Mouse (Mus musculus): ENCODE measurements at regions not wholly inside any gene's neighbourhood (a gene's known extent, or its start where the extent isn't known, plus 50 kb on each side); places are given as distances from the start of the nearest gene placed in this dataset.
A peak's percentile ranks its signal among the peaks of the same experiment; 100 is the strongest.

GRCm38 (mm10) chr3:149623851-149624532 is 633.6 kb upstream of the Adgrl2 start:
- H3K27me3 ChIP-seq (ENCODE audit: control insufficient read depth, insufficient read depth, low read length), result no peaks in the 10 kb centered on the region
- no peak overlapping the region for H3K9ac ChIP-seq (ENCODE audit: low read depth, low read length)
- no peaks in the 10 kb centered on the region for H3K79me2 ChIP-seq (replicated peaks; ENCODE audit: control insufficient read depth, insufficient read depth, low read length)
- no peak overlapping the region for H3K4me3 ChIP-seq
- TF ChIP-seq EP300 (IDR thresholded peaks at IDR 0.05; ENCODE audit: insufficient read depth, low read depth, low read length), result no peak
- no peak for TF ChIP-seq CTCF (IDR thresholded peaks at IDR 0.05)
- TF ChIP-seq POLR2A (IDR thresholded peaks at IDR 0.05; ENCODE audit: insufficient read depth, low read depth, low read length), result no peak
- WGBS, result 42% methylated on average over 4 of the region's 4 CpGs
- no peak for DNase-seq
- no peaks in the 10 kb centered on the region for H3K4me1 ChIP-seq (ENCODE audit: control insufficient read depth, insufficient read depth, low read length)
- H3K27ac ChIP-seq, result no peak overlapping the region
- no peaks in the 10 kb centered on the region for H3K36me3 ChIP-seq (ENCODE audit: control insufficient read depth, insufficient read depth, low read length)
- intact Hi-C loops (cut with DNase I), result no loop called here

- TF ChIP-seq CTCF (IDR thresholded peaks at IDR 0.05), result no peak
- TF ChIP-seq POLR2A (IDR thresholded peaks at IDR 0.05; ENCODE audit: insufficient read depth, low read depth, low read length), result no peak
- TF ChIP-seq EP300 (IDR thresholded peaks at IDR 0.05; ENCODE audit: insufficient read depth, low read depth, low read length), result no peak
- H3K4me3 ChIP-seq, result no peak overlapping the region
- H3K36me3 ChIP-seq (ENCODE audit: control insufficient read depth, insufficient read depth, low read length), result no peaks in the 10 kb centered on the region
- no peak for DNase-seq
- no peak overlapping the region for H3K9ac ChIP-seq (ENCODE audit: low read depth, low read length)
- no peaks in the 10 kb centered on the region for H3K4me1 ChIP-seq (ENCODE audit: control insufficient read depth, insufficient read depth, low read length)
- WGBS, result 61% methylated on average over 5 of the region's 5 CpGs
- H3K27me3 ChIP-seq (ENCODE audit: control insufficient read depth, insufficient read depth, low read length), result no peaks in the 10 kb centered on the region
- H3K79me2 ChIP-seq (replicated peaks; ENCODE audit: control insufficient read depth, insufficient read depth, low read length), result no peaks in the 10 kb centered on the region
- no peak overlapping the region for H3K27ac ChIP-seq
- intact Hi-C loops (cut with DNase I), result no loop called here
Measured at GRCm38 (mm10) chr3:149603865-149604264, 613.5 kb upstream of the Adgrl2 start.

GRCm38 (mm10) chr3:149601276-149601675 is 610.9 kb upstream of the Adgrl2 start:
- Histone ChIP-seq H3K9ac (ENCODE audit: low read depth, low read length) (no peak overlapping the region), H3K4me1 (ENCODE audit: control insufficient read depth, insufficient read depth, low read length) (no peaks in the 10 kb centered on the region), H3K27ac (no peak overlapping the region), H3K36me3 (ENCODE audit: control insufficient read depth, insufficient read depth, low read length) (no peaks in the 10 kb centered on the region), H3K4me3 (no peak overlapping the region), H3K27me3 (ENCODE audit: control insufficient read depth, insufficient read depth, low read length) (no peaks in the 10 kb centered on the region), H3K79me2 (replicated peaks; ENCODE audit: control insufficient read depth, insufficient read depth, low read length) (no peaks in the 10 kb centered on the region)
- intact Hi-C loops (cut with DNase I), result no loop called here
- TF ChIP-seq POLR2A (IDR thresholded peaks at IDR 0.05; ENCODE audit: insufficient read depth, low read depth, low read length), result no peak
- TF ChIP-seq EP300 (IDR thresholded peaks at IDR 0.05; ENCODE audit: insufficient read depth, low read depth, low read length), result no peak
- TF ChIP-seq CTCF (IDR thresholded peaks at IDR 0.05), result no peak
- 68% methylated on average over 5 of the region's 5 CpGs for WGBS
- no peak for DNase-seq

GRCm38 (mm10) chr3:149594470-149594869 is 604.1 kb upstream of the Adgrl2 start:
- H3K27ac ChIP-seq, result no peak overlapping the region
- WGBS, result 51% methylated on average over 4 of the region's 4 CpGs
- no peaks in the 10 kb centered on the region for H3K27me3 ChIP-seq (ENCODE audit: control insufficient read depth, insufficient read depth, low read length)
- no peaks in the 10 kb centered on the region for H3K79me2 ChIP-seq (replicated peaks; ENCODE audit: control insufficient read depth, insufficient read depth, low read length)
- H3K4me3 ChIP-seq, result no peak overlapping the region
- H3K36me3 ChIP-seq (ENCODE audit: control insufficient read depth, insufficient read depth, low read length), result no peaks in the 10 kb centered on the region
- intact Hi-C loops (cut with DNase I), result no loop called here
- H3K9ac ChIP-seq (ENCODE audit: low read depth, low read length), result no peak overlapping the region
- no peak for DNase-seq
- H3K4me1 ChIP-seq (ENCODE audit: control insufficient read depth, insufficient read depth, low read length), result no peaks in the 10 kb centered on the region
- no peak for TF ChIP-seq POLR2A (IDR thresholded peaks at IDR 0.05; ENCODE audit: insufficient read depth, low read depth, low read length)
- no peak for TF ChIP-seq EP300 (IDR thresholded peaks at IDR 0.05; ENCODE audit: insufficient read depth, low read depth, low read length)
- peak; percentile 52 for TF ChIP-seq CTCF (IDR thresholded peaks at IDR 0.05)

- no peak overlapping the region for H3K27ac ChIP-seq
- H3K4me1 ChIP-seq (ENCODE audit: control insufficient read depth, insufficient read depth, low read length), result no peaks in the 10 kb centered on the region
- no peaks in the 10 kb centered on the region for H3K27me3 ChIP-seq (ENCODE audit: control insufficient read depth, insufficient read depth, low read length)
- intact Hi-C loops (cut with DNase I), result no loop called here
- H3K79me2 ChIP-seq (replicated peaks; ENCODE audit: control insufficient read depth, insufficient read depth, low read length), result no peaks in the 10 kb centered on the region
- H3K4me3 ChIP-seq, result no peak overlapping the region
- TF ChIP-seq EP300 (IDR thresholded peaks at IDR 0.05; ENCODE audit: insufficient read depth, low read depth, low read length), result no peak
- TF ChIP-seq POLR2A (IDR thresholded peaks at IDR 0.05; ENCODE audit: insufficient read depth, low read depth, low read length), result no peak
- no peak for TF ChIP-seq CTCF (IDR thresholded peaks at IDR 0.05)
- WGBS, result 70% methylated on average over 2 of the region's 2 CpGs
- H3K36me3 ChIP-seq (ENCODE audit: control insufficient read depth, insufficient read depth, low read length), result no peaks in the 10 kb centered on the region
- no peak overlapping the region for H3K9ac ChIP-seq (ENCODE audit: low read depth, low read length)
- no peak for DNase-seq
Measured at GRCm38 (mm10) chr3:149585769-149586168, 595.4 kb upstream of the Adgrl2 start.

GRCm38 (mm10) chr3:149581141-149581540 is 590.8 kb upstream of the Adgrl2 start:
- H3K4me1 ChIP-seq (ENCODE audit: control insufficient read depth, insufficient read depth, low read length), result no peaks in the 10 kb centered on the region
- H3K4me3 ChIP-seq, result no peak overlapping the region
- TF ChIP-seq CTCF (IDR thresholded peaks at IDR 0.05), result no peak
- no peak for TF ChIP-seq EP300 (IDR thresholded peaks at IDR 0.05; ENCODE audit: insufficient read depth, low read depth, low read length)
- no peak for TF ChIP-seq POLR2A (IDR thresholded peaks at IDR 0.05; ENCODE audit: insufficient read depth, low read depth, low read length)
- no peaks in the 10 kb centered on the region for H3K27me3 ChIP-seq (ENCODE audit: control insufficient read depth, insufficient read depth, low read length)
- H3K9ac ChIP-seq (ENCODE audit: low read depth, low read length), result no peak overlapping the region
- DNase-seq, result no peak
- H3K36me3 ChIP-seq (ENCODE audit: control insufficient read depth, insufficient read depth, low read length), result no peaks in the 10 kb centered on the region
- H3K79me2 ChIP-seq (replicated peaks; ENCODE audit: control insufficient read depth, insufficient read depth, low read length), result no peaks in the 10 kb centered on the region
- 81% methylated on average over 3 of the region's 3 CpGs for WGBS
- intact Hi-C loops (cut with DNase I), result no loop called here
- H3K27ac ChIP-seq, result no peak overlapping the region
